Mouse (Mus musculus): ENCODE results near the gene Zbtb34.

Zbtb34 gene

DNA sequence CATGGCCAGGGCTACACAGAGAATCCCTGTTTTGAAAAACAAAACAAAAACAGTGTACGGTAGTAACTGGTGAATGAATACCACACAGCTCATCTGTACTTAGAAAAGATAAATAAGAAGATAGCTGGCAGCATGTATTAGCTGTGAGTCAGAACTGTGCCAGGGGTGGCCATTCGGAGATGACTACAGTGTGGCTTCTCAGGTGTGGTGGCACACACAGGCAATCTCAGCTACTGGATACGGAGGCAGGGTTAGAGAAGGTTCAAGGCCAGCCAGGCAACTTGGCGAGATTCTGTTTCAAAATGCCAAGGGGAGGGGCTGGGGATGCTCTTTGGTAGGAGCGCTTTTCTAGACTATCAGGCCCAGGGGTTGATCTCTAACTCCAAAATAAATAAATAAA lies 14.6 kb upstream of the Zbtb34 start:
- no peak for DNase-seq (ENCODE audit: low spot score)

GRCm38 (mm10) chr2:33444862-33445261 lies 13.7 kb upstream of the Zbtb34 start:
- DNase-seq (ENCODE audit: low spot score) = no peak

- peak; percentile 92 for DNase-seq (ENCODE audit: low spot score)
Observed at GRCm38 (mm10) chr2:33444358-33444757, 13.2 kb upstream of the Zbtb34 start.

- DNase-seq (ENCODE audit: low spot score) = no peak
Observed at GRCm38 (mm10) chr2:33442701-33443100, 11.6 kb upstream of the Zbtb34 start.

- DNase-seq (ENCODE audit: low spot score) = no peak
Observed at GRCm38 (mm10) chr2:33440893-33441292, 9.8 kb upstream of the Zbtb34 start.

DNA sequence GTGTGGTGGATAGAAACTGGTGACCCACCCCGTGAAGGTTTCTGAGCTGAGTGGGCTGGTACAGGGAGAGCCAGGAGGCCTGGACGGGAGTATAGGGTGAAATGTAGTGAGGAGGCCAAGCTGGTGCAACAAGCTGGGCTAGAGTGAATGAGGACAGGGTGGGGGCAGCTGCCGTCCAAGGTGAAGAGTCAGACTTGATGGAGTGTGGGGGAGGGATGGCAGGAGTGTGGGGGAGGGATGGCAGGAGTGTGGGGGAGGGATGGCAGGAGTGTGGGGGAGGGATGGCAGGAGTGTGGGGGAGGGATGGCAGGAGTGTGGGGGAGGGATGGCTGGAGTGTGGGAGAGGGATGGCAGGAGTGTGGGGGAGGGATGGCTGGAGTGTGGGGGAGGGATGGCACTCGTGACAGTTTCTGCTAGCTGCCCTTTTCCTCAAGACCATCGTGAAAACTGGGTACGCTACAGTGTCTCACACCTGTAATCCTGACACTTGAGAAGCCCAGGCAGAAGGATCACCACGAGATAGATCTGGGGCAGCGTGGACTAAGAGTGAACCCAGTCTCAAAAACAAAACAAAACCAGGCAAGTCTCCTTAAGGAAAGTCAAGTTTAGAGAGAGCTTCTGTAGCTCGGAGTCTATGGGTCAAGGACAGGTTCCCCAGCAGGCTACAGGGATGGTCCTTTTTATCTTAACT lies 9.0 kb upstream of the Zbtb34 start:
- no peak for DNase-seq (ENCODE audit: low spot score)

DNA sequence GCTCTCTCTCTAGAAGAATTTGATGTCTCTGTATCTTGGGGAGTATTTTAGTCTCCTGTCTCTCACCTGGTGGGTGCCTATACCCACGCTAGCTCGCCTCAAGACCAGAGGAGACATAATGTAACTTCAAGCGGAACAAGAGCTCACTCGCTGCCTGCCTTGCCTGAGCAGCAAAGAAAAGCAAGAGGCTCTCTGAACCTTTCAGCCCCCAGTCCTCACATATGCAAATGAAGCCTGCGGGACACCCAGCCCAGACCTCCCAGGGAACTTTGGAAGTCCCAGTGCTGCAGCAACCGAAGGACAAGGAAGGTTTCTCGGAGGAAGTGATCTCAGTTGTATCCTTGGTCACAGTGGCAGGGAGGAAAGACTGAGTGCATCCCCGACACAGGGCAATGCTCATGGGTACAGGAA lies 8.4 kb upstream of the Zbtb34 start:
- no peak for DNase-seq (ENCODE audit: low spot score)

DNA sequence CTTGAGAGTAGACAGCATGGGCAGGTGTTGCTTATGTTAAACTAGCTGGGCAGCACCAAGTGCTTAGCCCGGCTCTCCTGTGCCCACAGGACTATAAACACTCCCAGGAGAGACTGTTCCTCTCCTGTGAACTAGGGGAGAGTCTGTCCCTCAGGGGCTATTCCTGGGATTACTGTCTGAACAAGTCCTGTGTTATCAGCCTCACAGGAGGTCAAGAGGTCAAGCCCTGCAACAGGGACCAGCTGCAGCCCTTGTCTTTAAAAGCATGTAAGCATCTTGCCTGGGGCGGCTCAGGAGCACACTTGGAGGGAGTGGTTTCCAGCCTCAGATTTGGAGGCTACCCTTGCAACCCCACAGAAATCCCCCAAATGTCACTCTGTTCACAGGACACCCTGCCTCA lies 7.3 kb upstream of the Zbtb34 start:
- no peak for DNase-seq (ENCODE audit: low spot score)

GRCm38 (mm10) chr2:33437184-33437583 lies 6.1 kb upstream of the Zbtb34 start:
- DNase-seq (ENCODE audit: low spot score) = no peak

- peak; percentile 53 for DNase-seq (ENCODE audit: low spot score)
Observed at GRCm38 (mm10) chr2:33436035-33436580, 5.0 kb upstream of the Zbtb34 start.

DNA sequence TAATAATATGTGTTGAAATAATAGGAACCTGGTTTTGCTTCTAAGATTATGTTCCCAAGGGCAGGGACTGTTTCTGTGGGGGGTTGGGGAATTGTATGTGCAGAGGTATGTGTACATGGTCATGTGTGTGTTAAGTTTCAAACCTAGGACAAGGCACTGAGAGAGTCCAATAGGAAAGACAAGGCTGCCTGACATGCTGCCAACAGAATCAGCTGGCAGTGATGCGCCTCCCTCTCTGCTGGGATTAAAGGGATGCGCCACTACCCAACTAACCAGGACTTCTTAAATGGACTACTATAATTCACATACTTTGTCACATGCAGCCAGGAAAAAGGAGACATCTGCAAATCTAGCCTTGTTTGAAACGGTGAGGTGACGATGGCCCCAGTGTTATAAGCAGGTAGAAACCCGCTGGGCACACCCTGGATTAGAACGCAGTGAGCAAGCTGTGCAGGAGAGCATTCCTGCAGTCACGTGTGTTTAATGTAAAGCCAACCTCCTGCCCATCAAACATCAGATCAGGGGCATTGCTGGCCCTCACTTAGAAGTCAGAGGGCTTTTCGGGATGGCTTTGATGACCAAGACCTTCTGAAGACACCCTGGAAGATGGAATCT lies 4.0 kb upstream of the Zbtb34 start:
- no peak for DNase-seq (ENCODE audit: low spot score)

GRCm38 (mm10) chr2:33432877-33433276 lies 1.8 kb upstream of the Zbtb34 start:
- peak; percentile 69 for DNase-seq (ENCODE audit: low spot score)

DNA sequence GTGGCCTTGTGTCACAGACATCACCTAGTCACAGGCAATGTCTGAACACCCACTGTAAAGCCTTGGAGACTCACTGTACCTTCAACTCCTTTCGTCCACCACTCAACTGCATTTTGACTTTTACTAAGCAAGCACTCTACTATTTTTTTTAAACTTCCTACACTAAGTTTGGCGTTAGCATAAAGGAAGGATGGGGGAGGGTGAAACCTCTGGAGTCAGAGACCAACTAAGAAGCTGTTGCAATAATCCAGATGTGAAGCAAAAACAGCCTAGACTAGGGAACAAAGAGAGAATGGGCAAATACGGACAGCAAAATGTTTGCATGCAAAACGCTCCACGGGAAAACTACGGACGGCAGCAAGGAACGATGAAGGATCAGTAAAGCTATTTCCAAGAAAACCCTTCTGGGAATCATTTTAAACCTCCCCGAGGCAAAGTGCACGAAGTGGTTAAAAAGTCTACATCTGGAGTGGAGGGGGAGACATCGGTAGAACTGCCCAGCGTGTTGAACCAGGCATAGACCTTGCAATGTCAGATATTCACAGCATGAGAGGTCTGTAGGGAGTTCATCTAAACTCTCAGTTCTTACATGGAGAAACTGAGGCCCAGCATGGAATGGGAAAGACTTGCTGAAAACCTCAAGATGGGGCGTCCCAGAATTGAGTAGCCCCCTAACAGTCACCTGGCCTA lies 898 bp downstream of the Zbtb34 start:
- DNase-seq (ENCODE audit: low spot score) = no peak

GRCm38 (mm10) chr2:33429339-33429738 lies 1.8 kb downstream of the Zbtb34 start:
- no peak for DNase-seq (ENCODE audit: low spot score)

GRCm38 (mm10) chr2:33426640-33427398 lies 4.3 kb downstream of the Zbtb34 start:
- DNase-seq (ENCODE audit: low spot score) = peak; percentile 54

DNA sequence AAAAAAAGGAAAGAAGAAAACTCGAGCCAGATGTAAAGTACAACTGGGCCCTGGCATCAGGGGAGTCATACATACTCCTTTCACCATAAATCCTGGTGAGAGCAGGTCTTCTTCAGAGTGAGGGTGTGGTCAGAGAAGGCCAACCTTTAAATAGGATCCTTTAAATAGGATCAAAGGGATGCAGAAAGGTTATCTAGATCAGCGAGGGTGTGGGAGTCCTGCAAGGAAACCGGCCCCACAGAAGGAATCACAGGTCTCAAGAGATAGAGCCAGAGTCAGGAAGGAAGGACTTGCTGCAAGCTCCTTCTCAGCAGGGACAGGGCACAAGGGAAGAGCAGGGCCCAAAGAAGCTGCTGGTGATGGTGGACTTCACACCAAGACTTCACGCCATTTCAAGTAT lies 13.7 kb downstream of the Zbtb34 start:
- no peak for DNase-seq (ENCODE audit: low spot score)

GRCm38 (mm10) chr2:33414019-33414418 lies 17.1 kb downstream of the Zbtb34 start:
- peak; percentile 42 for DNase-seq (ENCODE audit: low spot score)

DNA sequence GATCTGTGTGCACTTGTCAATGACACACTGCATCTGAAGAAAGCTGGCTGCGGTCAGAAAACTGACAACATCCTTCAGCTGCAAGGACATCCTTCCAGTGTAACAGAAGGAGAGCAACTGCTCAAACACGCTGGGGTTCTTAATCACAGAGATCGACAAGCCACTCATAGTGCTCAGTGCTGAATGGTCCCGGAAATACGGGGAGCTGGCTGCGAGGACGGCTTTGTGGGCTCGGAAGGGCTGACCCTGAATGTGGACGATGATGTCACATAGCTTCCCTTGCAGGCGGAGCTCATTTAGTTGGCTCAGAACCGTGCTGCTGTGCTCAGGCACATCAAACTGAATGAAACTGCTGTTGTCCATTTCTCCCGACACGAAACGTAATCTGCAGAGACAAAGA lies 19.0 kb downstream of the Zbtb34 start:
- DNase-seq (ENCODE audit: low spot score) = no peak

DNA sequence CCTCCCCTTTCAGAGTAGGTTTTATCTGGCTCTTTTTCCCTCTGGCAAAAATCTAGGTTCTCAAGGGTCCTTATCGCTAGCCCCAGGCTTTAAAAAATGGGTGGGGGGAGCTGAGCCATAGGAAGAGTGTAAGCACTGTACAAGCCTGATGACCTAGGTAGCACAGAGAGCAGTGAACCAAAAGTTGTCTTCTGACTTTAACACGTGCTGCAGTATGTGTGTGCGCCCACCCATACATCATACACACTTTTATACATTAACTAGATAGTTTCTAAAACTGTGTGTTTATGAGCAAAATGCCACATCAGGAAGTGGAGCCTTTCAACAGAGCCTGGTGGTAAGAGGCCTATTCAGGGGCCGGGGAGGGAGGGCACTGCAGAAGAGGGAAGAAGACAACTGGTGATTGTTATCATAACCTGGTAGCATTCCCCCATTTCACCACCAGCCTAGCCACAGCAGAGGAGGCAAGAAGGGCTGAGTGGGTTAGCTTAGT lies 27.6 kb downstream of the Zbtb34 start:
- no peak for DNase-seq (ENCODE audit: low spot score)

DNA sequence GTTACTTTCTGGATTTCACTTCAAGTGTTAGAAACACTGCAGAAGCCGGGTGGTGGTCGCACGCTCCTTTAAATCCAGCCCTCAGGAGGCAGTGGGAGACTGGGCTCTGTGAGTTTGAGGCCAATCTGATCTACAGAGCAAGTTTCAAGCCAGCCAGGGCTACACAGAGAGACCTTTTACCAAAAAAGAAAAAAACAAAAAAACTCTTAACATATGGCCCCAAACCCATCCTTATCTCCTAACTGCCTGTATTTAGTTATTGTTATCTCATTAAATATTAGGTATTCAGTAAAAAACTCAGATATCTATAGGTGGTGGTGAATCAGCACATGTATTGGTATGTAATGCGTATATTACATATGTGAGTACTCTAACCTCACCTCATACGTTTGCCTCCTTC lies 28.5 kb downstream of the Zbtb34 start:
- no peak for DNase-seq (ENCODE audit: low spot score)

- peak; percentile 51 for DNase-seq (ENCODE audit: low spot score)
Observed at GRCm38 (mm10) chr2:33402236-33402635, 28.9 kb downstream of the Zbtb34 start.

DNA sequence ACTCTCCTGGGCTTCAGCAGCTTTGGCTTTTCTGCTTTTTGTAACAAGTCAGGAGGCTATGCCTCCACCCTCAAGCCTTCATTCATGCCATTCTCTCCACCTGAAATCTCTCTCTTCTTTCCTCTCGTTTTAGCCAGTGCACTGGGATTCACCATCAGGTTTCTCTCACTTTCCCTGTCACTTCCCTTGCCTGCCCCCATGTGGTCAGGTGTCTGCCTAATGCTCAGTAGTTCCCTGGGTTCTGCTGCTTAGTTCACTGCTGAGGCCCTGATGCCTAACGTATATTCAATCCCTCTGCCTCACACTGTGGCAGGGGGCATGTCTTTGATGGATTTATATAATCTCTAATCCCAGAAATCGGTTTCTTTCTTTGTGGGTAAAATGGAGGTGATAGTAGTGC lies 29.9 kb downstream of the Zbtb34 start:
- DNase-seq (ENCODE audit: low spot score) = no peak

Data from lung, postnatal 25 days (tissue).